Mouse (Mus musculus): ENCODE data around the gene Rpl11.

Gene Rpl11

DNA sequence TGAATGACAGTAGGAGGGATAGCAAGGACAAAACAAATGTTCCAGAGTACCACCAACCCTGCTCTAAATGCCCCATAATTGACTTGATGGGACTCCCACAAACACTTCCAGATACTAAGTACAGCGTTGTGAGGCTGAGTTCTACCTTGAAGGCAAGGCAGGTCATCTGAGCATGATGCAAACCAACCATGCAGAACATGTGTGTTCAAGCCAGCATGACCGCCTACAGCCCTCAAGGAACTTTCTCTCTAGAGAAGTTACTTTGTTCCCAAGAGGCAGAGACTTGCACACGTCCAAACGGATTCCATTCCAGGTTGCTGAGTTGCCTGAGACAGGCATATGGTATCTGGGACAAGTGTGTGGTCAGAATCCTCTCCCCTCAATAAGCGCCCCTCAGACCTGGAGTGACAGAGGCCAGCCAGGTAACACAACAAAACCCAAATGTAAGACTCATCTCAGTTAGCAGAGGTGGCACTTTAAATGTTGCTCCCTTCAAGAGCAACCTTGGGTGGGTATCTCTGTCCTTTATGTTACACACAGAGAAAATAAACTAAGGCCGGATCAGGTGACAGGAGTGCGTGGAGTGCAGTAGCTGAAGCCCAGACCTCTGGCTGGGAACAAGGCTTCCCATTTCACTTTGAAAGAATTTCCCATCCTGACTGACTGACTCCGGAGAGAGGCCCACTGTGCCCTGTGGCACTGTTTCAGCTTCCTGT is 25.7 kb downstream of the Rpl11 start:
- DNase-seq (ENCODE audit: low spot score in 2 of 2), result no peak

DNA sequence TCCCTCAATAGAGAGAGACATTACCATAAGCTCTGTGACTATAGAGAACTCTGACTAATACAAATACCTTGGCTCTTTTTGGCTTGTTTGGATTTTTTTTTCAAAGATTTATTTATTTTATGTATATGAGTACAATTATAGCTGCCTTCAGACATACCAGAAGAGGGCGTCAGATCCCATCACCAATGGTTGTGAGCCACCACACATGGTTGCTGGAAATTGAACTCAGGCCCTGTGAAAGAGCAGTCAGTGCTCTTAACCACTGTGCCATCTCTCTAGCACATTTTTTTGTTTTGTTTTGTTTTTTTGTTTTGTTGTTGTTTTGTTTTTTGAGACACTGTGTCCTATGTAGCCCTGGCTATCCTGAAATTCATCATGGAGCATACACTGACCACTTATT is 27.9 kb downstream of the Rpl11 start:
- no peak for DNase-seq (ENCODE audit: low spot score in 2 of 2)

DNA sequence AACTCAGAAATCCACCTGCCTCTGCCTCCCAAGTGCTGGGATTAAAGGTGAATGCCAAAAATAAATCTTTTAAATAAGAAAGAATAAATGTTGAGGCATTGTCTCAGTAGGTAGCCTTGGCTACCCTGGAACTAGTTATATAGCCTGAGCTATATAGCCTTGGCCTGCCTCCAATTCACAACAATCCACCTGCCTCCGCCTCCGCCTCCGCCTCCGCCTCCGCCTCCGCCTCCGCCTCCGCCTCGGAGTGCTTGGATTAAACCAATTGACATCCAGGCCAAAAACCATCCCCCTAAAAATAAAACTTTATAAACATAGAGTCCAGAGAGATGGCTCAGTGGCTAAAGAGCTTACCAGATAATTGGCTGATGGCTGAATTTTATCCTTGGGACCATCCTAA is 30.3 kb downstream of the Rpl11 start:
- no peak for DNase-seq (ENCODE audit: low spot score in 2 of 2)

DNA sequence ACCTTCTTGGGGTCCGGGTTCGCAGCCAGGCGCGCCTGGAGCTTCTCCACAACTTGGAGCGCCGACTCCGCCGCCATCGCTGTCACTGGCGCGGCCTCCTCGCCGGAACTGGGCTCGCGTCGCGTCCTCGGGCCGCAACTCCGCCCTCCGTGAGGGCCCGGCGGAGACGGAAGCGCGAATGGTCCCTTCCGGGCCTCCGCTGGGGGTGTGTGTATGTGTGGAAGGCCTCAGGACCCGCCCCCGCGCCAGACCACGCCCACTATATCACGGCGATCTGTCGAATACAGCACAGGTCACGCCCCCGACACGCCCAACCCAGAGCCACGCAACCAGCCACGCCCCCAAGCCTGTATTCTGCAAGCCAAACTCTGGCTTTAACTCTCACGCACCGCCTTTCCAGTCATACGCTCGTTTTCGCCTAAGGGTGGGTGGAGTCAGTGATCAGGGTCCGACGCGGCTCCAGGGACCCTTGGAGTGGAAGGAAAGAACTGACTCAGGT is 31.6 kb downstream of the Rpl11 start, which contains the start of gene Eloa:
Gene Eloa (minus strand): TSS at position 215 of the 499 bp plus-strand sequence.
- DNase-seq (ENCODE audit: low spot score in 2 of 2), result peak; percentile 99 to 100

DNA sequence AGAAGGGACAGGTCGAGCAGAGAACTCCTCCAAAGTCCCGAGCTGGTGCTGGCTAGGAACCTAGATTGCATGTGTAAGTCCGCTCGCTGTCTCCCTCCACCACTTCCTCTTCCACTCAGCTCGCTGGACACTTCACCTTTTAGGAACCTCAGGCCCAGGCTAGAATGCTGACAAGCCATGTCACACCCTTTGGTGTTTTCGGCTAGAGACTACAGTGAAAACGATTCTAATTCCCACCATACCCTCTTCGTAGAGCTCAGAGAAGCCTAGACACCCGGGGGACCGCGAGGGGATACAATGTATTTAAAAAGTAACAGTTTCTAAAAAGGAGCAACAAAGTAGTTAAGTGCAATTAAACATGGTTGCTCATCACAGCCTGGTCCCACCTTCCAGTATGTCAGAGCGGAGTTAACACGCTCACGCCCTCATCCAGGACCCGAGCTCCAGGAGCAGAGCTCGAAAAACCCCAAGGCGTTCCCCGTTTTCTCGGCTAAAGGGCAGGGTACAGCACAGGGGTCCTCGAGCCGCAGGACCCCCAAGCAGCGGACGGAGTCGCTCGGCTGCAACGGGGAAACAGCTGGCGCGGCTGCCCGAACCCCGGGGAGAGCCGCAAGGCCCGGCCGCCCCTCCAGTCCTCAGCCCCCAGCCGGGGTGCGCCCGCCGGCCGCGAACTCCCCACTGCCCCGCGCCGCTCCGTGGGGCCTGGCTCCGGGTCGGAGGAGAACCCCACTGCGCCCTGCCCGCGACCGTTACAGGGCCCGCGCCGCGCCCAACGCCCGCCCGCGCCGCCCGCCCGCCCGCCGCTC is 32.3 kb downstream of the Rpl11 start:
- DNase-seq (ENCODE audit: low spot score in 2 of 2), result peak in 1 of 2 experiments; percentile 13

DNA sequence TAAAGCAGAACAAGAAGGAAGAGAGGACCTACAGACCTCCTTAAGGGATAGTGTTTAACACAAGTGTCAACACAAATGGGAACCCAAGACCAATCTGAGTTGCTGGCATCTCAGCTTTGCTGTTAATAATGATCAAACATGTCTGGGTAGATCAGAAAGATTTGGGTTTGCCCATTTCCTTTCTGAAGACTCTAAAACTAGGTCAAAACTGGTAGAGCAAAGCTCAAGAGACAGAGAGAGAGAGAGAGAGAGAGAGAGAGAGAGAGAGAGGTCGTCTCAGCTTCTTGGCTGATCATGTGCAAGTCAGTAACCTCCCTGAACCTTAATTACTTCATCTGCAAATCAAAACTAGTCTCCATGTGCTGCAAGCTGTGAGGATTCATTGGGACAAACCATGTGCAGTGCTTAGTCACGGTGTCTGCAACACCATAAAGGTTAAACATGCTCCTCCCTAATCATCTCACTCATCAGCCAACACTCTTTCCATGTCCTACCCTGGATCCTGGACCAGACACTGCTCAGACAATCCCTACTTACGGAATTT is 37.1 kb downstream of the Rpl11 start:
- no peak for DNase-seq (ENCODE audit: low spot score in 2 of 2)

DNA sequence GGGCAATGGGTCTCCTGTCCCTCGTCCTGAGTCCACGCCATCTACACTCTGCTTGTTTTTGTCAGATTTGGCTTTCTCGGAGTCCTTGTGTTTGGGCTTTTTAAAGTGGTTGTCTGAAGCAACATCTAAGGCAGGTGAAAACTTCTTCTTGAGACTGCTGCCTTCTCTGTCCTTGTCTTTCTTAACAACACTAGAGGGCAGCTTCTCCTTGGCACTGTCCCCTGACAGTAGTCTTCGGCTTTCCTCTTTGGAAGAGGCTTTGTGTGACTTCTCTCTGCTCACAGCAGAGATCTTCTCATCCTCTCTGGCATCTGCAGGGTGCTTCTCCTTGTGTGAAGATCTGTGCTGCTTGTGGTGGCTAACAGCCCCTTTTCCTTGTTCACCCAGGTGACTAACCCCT is 42.6 kb downstream of the Rpl11 start:
- DNase-seq (ENCODE audit: low spot score in 2 of 2), result no peak

DNA sequence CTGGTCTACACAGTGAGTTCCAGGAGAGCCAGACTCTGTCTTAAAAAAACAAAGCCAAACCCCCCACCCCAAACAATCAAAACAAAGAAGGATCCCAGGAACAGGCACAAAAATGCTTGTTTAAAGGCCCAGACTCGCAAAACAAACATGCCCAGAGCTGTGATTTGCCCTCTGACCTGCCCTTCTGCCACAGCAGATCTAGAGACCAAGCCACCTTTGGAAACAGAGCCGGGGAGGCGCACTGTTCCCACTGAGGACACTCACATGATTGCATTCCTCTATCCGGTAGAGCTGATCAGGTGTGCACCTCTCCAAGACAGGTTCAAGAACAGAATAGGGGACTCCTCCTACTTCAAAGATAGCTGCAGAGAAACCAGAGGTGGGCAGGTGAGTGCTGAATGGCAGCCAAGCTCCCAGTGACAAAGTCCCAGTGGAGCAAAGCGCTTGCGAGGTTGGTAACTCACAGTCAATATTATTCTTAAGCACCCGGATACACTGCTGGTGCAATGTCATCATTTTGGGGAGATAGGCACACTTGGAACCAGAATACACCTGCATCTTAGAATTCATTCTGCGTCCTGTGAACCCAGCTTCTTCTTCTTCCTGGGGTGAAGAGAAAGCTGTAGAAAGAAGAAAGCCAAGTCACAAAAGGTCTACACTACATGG is 44.3 kb downstream of the Rpl11 start:
- no peak for DNase-seq (ENCODE audit: low spot score in 2 of 2)

DNA sequence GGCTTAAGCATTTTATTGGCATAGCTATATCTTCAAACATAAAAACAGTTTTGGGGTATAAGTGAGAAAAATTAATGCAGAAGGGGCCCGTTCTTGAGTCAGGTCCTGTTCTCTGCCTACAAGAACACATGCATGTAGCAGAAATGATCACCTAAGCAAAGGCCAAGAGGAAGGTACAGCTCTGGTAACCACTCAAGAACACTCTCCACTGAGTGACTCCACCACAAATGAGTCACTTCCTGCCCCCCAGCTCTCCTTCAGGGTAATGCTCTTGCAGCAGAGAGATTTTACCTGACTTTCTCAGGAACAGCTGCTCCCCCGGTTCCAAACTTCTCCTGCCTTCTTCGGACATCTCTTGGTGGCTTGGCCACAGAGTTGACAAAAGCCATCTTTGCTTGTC is 46.4 kb downstream of the Rpl11 start:
- no peak for DNase-seq (ENCODE audit: low spot score in 2 of 2)

DNA sequence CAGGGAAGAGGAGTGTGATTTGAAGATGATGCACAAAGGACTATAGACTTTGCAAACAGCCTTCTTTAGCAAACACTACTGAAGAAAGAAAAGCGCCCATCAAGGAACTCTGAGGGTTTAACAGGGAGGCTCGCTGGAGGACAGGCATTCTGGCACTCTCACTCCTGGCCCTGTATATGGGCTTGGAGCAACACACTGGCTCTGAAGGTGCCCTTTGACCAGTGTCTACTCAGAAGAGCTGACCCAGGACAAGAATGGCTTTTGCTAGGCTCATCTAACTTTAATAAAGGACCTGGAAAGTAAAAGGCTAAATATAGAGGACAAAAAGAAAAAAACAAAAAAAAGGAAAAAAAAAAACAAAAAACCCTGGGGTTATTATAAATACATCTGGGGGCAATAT is 48.3 kb downstream of the Rpl11 start:
- DNase-seq (ENCODE audit: low spot score in 2 of 2), result no peak

DNA sequence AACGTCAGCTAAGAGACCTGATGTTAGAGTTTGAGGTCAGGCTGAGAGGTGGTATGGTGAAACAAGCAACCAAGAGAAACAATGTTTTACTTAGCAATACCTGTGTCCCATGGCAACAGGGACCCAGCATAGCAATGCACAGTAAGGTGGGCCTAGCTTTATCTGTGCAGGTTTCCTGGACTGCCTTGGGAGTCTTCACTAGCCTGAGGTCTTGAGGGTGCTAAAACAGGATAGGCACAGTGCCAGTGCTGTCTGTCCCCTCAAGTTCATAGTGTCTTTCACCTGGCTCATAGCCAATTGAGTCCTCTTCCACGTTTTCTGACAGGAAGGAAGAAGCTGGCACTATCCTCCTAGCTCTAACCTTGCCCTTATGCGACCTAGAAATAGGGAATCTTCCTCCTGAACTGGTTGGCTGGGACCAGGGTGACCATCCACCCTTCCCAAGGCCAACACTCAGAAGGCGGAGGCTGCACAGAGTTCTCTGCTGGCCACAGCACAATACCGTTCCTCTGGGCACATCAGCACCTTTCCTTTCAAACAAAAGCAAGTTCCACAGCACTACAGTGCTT is 49.0 kb downstream of the Rpl11 start:
- DNase-seq (ENCODE audit: low spot score in 2 of 2), result no peak

DNA sequence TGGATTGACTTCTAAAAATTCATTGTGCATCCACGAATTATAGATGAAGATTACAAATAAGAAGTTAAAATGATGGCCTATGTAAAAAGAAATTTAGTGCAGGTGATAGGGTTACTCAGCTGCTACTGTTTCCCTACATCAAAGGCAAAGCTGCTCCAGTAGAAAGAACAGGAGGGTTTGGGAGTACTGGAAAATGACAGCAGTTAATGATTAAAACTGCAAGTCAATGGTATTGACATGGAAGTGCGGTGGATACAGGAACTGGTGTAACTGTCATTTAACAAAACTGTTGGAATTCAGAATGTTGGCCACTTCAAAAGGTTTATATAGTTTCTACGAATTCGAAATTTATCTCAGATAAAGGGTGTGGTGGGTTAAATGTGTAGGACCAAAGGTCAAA is 58.1 kb downstream of the Rpl11 start:
- no peak for DNase-seq (ENCODE audit: low spot score in 2 of 2)

DNA sequence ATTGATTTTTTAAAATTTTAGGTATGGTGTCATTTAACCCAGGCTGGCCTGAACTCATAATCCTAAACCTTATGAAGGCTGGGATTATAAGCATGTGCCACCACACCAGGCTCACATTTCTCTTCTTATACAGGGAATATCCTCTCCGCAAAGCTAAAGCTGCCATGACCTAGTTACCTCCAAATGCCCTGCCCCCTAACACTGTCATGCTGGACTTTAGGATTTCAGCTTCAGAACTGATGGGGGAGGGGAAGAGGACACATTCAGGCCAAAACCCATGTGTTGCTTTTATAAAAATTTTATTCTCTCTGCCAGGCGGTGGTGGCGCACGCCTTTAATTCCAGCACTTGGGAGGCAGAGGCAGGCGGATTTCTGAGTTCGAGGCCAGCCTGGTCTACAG is 59.3 kb downstream of the Rpl11 start:
- no peak for DNase-seq (ENCODE audit: low spot score in 2 of 2)

DNA sequence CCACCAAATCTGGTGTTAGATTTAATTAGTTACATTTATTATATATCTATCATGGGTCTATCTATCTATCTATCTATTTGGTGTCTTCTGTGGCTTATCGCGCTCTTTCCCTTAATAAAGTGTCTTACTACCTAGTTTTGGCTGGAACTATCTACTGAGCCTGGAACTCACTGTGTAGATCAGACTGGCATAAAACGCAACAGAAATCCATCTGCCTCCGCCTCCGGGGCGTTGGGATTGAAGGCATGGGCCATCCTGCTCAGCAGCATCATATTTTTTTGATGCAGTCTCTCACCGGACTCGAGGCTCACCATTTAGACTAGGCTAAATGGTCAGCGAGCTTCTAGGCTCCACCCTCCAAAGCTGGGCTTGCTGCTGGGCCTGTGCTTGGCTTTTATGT is 65.5 kb downstream of the Rpl11 start:
- no peak for DNase-seq (ENCODE audit: low spot score in 2 of 2)

DNA sequence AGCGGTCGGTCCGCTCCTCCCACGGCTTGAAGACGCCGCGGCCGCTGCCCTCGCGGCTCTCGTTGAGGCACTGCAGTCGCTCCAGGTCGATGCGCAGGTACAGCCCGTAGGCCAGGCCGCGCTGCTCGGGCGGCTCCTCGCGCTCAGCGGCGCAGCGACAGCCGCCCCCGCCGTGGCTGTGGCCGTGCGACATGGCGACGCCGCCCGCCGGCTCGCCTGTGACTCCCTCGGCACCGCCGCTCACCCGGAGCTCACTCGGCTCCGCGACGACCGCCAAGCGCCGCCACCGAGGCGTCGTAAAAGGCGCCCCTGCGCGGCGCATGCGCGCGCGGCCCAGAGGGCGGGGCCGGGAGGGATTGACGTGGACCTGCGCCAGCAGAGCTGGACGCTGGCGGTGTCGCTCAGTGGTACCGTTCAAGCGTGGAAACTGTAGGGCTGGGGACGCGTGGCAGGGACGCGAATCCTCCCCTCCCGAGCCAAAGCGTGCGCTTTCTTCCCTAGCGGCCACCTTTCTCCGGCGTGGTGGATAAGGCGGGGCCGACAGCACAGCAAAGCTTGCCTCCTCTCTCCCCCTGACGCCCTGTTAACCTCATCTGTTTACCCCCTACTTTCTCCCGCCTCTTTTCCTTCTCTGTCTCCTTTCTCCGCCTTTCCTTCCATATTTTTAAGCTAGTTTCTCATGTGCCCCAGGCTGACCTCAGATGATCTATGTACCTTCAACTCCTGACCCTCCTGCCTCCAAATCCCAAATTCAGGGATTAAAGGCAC is 66.1 kb downstream of the Rpl11 start, which contains the start of gene Pithd1:
Gene Pithd1 (minus strand): TSS at position 322 of the 768 bp plus-strand sequence.
- peak; percentile 88 to 90 for DNase-seq (ENCODE audit: low spot score in 2 of 2)

DNA sequence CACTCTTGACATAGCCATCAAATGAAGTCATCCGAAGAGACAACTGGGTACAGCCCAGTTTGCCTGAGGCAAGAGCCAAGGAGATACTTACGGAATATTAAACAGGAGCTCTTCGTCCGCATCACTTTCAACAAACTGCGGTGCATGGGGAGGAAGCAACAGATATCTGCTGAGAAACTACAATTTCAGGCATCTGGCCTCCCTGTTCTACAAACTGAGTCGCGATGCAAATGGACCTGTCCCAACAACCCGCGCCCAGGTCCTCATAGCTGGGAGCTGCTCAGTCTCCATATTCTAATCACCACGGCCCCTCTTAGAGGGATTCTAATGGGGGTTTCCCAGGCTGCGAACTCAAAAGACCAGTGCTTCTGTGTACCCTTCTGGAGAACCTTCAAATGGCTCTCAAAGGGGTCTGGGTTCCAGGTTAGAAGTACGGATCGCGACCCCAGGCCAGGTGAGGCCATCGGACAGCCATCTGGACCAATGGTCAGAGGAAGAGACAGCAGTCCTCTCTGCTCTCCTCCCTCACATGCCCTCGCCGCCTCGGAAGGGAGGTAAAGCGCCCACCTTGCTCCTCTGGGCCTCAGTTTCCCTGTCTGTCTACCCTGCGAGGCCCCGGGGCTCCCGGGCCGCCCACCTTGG is 66.8 kb downstream of the Rpl11 start:
- DNase-seq (ENCODE audit: low spot score in 2 of 2), result no peak

DNA sequence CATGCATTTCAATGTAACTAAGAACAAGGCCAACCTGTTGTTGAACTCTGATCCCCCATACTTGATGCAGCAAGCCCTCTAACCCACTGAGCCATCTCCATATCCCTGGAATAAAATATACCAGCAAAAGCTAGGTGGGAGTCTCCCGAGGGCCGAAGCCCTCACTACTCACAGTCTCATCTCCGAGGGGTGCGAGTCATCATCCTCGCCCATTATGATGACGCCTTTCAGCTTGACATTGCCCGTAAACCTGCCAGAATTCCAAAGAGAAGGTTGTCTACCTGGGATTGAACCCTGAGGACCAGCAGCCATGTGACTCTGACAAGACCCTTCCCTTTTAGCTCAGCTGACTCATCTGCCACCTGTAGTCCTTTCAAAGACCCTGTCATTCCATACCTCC is 67.5 kb downstream of the Rpl11 start:
- DNase-seq (ENCODE audit: low spot score in 2 of 2), result no peak

DNA sequence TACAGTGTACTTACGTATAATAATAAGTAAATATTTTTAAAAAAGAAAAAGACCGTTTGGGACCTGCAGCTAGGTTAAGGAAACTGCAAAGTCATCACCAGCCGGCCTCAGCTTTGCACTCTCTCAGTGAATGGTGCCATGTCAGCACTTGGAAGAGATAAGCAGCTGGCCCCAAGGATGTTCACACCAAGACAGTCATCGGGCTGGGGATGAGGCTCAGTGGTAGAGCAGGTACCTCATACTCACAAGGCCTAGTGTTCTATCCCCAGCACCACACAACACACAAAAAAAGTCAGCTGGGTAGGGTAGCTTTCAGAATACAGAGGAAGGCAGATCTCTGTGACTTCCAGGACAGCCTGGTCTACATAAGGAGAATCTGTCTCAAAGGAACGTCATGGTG is 68.0 kb downstream of the Rpl11 start:
- DNase-seq (ENCODE audit: low spot score in 2 of 2), result no peak

DNA sequence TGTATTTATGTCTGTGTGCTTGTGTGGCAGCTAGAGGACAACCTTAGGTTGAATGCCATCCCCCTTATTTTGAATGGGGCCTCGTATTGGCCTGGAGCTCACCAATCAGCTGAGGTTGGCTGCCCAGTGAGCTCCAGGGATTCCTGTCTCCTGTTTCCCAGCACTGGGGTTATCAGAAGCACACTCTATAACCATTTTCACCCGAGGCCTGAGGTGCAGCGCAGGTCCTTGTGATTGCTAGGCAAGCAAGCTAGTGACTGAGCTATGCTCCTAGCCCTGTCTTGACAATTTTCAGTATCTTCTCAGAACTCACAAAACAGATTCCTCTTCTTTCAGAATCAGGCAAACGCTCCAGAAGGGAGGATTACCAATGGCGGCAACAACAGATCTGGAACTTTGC is 68.7 kb downstream of the Rpl11 start:
- DNase-seq (ENCODE audit: low spot score in 2 of 2), result no peak

DNA sequence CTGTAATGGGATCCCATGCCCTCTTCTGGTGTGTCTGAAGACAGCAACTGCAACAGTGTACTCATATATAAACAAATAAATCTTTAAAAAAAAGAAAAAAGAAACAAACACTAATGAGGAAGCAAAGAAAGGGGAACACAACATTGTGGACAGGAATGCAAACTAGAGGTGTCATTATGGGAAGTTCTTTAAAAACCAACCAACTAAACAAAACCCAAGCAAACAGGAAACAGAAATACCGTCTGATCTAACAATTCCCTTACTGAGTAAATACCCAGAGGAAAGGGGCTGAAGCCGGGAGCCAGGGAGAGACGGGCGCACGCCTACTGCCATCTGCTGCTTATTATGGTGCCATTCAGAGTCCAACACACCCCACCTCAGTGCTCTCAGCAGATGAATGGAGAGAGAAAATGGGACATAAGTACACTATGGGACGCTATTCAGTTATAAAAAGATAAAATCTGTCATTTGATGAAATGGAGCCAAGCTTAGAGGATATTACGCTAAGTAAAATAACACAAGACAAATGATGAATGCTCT is 71.6 kb downstream of the Rpl11 start:
- peak; percentile 78 to 79 for DNase-seq (ENCODE audit: low spot score in 2 of 2)

Data from right cerebral cortex, adult 2 months (tissue).